Mouse (Mus musculus): ENCODE measurements around the gene Dnttip1. TPM values are rescaled to one million over a fixed set of nuclear protein-coding genes. Genes with fewer than 3 reads are reported as not detected.
A peak's percentile ranks its signal among the peaks of the same experiment; 100 is the strongest.

Gene Dnttip1
- total and polyA plus RNA-seq, 2 experiments from 2014 or later = 26.1 to 60.1 TPM

- no peak within 1 kb of the TSS for H3K4me2 ChIP-seq (ENCODE audit: low read depth)
- H3K9ac ChIP-seq = no peak within 1 kb of the TSS
- no peak within 1 kb of the TSS for H3K27ac ChIP-seq (ENCODE audit: low read depth, low read length)
- H3K36me3 ChIP-seq (ENCODE audit: insufficient read depth) = no peaks in the 10 kb centered on the region
- 73% methylated on average over 8 of the region's 8 CpGs for WGBS
- DNase-seq = no peak
- no peak for TF ChIP-seq CTCF (IDR thresholded peaks at IDR 0.05; ENCODE audit: low read depth)
- no peak for ATAC-seq
- H3K27me3 ChIP-seq (ENCODE audit: insufficient read depth, low read length) = no peaks in the 10 kb centered on the region
- no peaks in the 10 kb centered on the region for H3K4me1 ChIP-seq (ENCODE audit: insufficient read depth)
- no peaks in the 10 kb centered on the region for H3K9me3 ChIP-seq (ENCODE audit: low read length)
- H3K4me3 ChIP-seq (ENCODE audit: low read depth, low read length) = no peak within 1 kb of the TSS
Observed at GRCm38 (mm10) chr2:164779481-164780086, 33.8 kb downstream of the Dnttip1 start, which contains the start of gene Tnnc2. Gene Tnnc2, minus strand, starts transcription at chr2:164779967.

GRCm38 (mm10) chr2:164781876-164782275 lies 36.1 kb downstream of the Dnttip1 start:
- DNase-seq (no peak), ATAC-seq (no peak)
- WGBS = 78% methylated on average over 4 of the region's 4 CpGs
- H3K27ac ChIP-seq (ENCODE audit: low read depth, low read length) = no peak overlapping the region
- H3K9me3 ChIP-seq (ENCODE audit: low read length) = no peaks in the 10 kb centered on the region
- no peaks in the 10 kb centered on the region for H3K27me3 ChIP-seq (ENCODE audit: insufficient read depth, low read length)
- peaks cover 4% of the 10 kb centered on the region for H3K4me1 ChIP-seq (ENCODE audit: insufficient read depth)
- H3K9ac ChIP-seq = no peak overlapping the region
- no peak overlapping the region for H3K4me3 ChIP-seq (ENCODE audit: low read depth, low read length)
- H3K36me3 ChIP-seq (ENCODE audit: insufficient read depth) = no peaks in the 10 kb centered on the region
- no peak for TF ChIP-seq CTCF (IDR thresholded peaks at IDR 0.05; ENCODE audit: low read depth)
- no peak overlapping the region for H3K4me2 ChIP-seq (ENCODE audit: low read depth)

- Histone ChIP-seq H3K9ac (no peak overlapping the region), H3K27me3 (ENCODE audit: insufficient read depth, low read length) (no peaks in the 10 kb centered on the region), H3K4me1 (ENCODE audit: insufficient read depth) (peaks cover 4% of the 10 kb centered on the region), H3K4me3 (ENCODE audit: low read depth, low read length) (no peak overlapping the region), H3K27ac (ENCODE audit: low read depth, low read length) (no peak overlapping the region), H3K36me3 (ENCODE audit: insufficient read depth) (0 out of 2 replicates have a peak, but pooled peaks cover 2% of the 10 kb centered on the region), H3K4me2 (ENCODE audit: low read depth) (no peak overlapping the region), H3K9me3 (ENCODE audit: low read length) (no peaks in the 10 kb centered on the region)
- TF ChIP-seq CTCF (IDR thresholded peaks at IDR 0.05; ENCODE audit: low read depth) = peak; percentile 41
- DNase-seq = no peak
- WGBS = 81% methylated on average over 7 of the region's 7 CpGs
- ATAC-seq = no peak
Observed at GRCm38 (mm10) chr2:164783926-164784581, 38.3 kb downstream of the Dnttip1 start.

GRCm38 (mm10) chr2:164784869-164785420 lies 39.2 kb downstream of the Dnttip1 start:
- Histone ChIP-seq H3K4me3 (ENCODE audit: low read depth, low read length) (peak overlapping the region; percentile 76), H3K9me3 (ENCODE audit: low read length) (no peaks in the 10 kb centered on the region), H3K36me3 (ENCODE audit: insufficient read depth) (0 out of 2 replicates have a peak, but pooled peaks cover 3% of the 10 kb centered on the region), H3K4me2 (ENCODE audit: low read depth) (peak overlapping the region; percentile 89), H3K9ac (peak overlapping the region; percentile 82), H3K27me3 (ENCODE audit: insufficient read depth, low read length) (no peaks in the 10 kb centered on the region), H3K27ac (ENCODE audit: low read depth, low read length) (peak overlapping the region; percentile 78), H3K4me1 (ENCODE audit: insufficient read depth) (peaks cover 4% of the 10 kb centered on the region)
- ATAC-seq (no peak), DNase-seq (no peak)
- WGBS = 16% methylated on average over 7 of the region's 7 CpGs
- no peak for TF ChIP-seq CTCF (IDR thresholded peaks at IDR 0.05; ENCODE audit: low read depth)

- Histone ChIP-seq H3K36me3 (ENCODE audit: insufficient read depth) (peaks cover 7% of the 10 kb centered on the region; the same call in 1 of the 2 replicates), H3K27ac (ENCODE audit: low read depth, low read length) (peak within 1 kb of the TSS; percentile 78), H3K27me3 (ENCODE audit: insufficient read depth, low read length) (no peaks in the 10 kb centered on the region), H3K4me1 (ENCODE audit: insufficient read depth) (peaks cover 4% of the 10 kb centered on the region), H3K4me3 (ENCODE audit: low read depth, low read length) (peak within 1 kb of the TSS; percentile 76), H3K9me3 (ENCODE audit: low read length) (no peaks in the 10 kb centered on the region), H3K4me2 (ENCODE audit: low read depth) (peak within 1 kb of the TSS; percentile 89), H3K9ac (peak within 1 kb of the TSS; percentile 82)
- WGBS = 2% methylated on average over 78 of the region's 89 CpGs
- ATAC-seq = peak; percentile 87
- TF ChIP-seq CTCF (IDR thresholded peaks at IDR 0.05; ENCODE audit: low read depth) = peak; percentile 71
- peak; percentile 87 for DNase-seq
Observed at GRCm38 (mm10) chr2:164785481-164786387, 40.0 kb downstream of the Dnttip1 start, which contains the start of gene Snx21. Gene Snx21, plus strand, starts transcription at chr2:164785823.

GRCm38 (mm10) chr2:164786388-164786885 lies 40.7 kb downstream of the Dnttip1 start:
- peak overlapping the region; percentile 76 for H3K4me3 ChIP-seq (ENCODE audit: low read depth, low read length)
- WGBS = 8% methylated on average over 15 of the region's 15 CpGs
- H3K27me3 ChIP-seq (ENCODE audit: insufficient read depth, low read length) = no peaks in the 10 kb centered on the region
- peaks cover 12% of the 10 kb centered on the region for H3K36me3 ChIP-seq (ENCODE audit: insufficient read depth)
- H3K9ac ChIP-seq = peak overlapping the region; percentile 82
- H3K4me1 ChIP-seq (ENCODE audit: insufficient read depth) = peaks cover 4% of the 10 kb centered on the region
- ATAC-seq = 0 out of 2 replicates have a peak, but pooled peaks have one; percentile 2
- no peak for TF ChIP-seq CTCF (IDR thresholded peaks at IDR 0.05; ENCODE audit: low read depth)
- no peak for DNase-seq
- peak overlapping the region; percentile 78 for H3K27ac ChIP-seq (ENCODE audit: low read depth, low read length)
- H3K9me3 ChIP-seq (ENCODE audit: low read length) = no peaks in the 10 kb centered on the region
- H3K4me2 ChIP-seq (ENCODE audit: low read depth) = peak overlapping the region; percentile 89
